Mouse (Mus musculus): ENCODE results near the gene Fam228a.
"Not testable (repeated sequence)": the region's sequence is repeated elsewhere in the genome, so short reads cannot be mapped to it uniquely, and the experiment has no call there.

The Fam228a gene

GRCm38 (mm10) chr12:4738031-4738576 is at the start of gene Fam228a:
Gene Fam228a (minus strand): TSS chr12:4738430.
- DNase-seq, result no peak

GRCm38 (mm10) chr12:4784466-4784865 is 46.2 kb upstream of the Fam228a start:
- no peak for DNase-seq

DNA sequence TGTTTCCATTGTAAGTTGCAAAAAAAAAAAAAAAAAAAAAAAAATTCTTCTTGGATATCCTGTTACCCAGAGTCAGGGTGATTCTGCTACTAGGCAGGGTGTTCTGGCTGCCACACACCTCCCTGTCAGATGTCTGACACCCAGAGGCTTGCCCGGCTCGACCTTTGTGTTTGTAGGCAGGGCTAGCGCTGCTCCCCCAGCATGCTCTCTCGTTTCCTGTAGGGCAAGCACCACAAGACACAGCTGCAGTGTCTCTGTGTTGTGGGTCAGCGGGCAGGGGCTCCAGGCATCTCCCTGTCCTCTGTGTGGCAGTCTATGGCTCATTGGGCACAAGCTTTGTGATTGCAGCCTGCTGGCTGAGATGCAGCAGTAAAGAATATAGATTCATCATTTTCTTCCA is 45.4 kb upstream of the Fam228a start:
- DNase-seq, result no peak

DNA sequence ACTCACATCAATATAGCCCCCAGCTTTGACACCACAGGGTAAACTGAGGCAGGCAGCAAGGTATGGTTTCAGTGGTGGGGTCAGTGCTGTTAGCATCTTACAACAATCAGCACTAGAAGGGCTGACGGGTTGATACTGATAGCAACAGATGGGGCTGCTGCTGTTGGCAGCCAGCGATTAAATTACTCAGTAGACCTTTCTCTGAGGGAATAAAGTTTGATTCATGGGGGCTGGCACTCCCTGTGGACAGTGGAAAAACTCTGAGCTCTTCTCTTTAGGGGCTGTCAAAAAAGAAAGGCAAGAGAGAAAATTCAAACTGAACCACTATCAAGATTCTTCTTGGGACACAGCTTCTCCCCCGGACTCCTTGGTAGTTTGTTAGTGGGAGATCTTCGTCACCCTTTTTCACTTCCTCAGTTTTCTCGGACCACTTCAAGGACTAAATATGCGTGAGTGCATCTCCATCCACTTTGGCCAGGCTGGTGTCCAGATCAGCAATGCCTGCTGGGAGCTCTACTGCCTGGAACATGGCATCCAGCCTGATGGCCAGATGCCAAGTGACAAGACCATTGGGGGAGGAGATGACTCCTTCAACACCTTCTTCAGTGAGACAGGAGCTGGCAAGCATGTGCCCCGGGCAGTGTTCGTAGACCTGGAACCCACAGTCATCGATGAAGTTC is 43.6 kb upstream of the Fam228a start:
- not testable (repeated sequence) for DNase-seq

DNA sequence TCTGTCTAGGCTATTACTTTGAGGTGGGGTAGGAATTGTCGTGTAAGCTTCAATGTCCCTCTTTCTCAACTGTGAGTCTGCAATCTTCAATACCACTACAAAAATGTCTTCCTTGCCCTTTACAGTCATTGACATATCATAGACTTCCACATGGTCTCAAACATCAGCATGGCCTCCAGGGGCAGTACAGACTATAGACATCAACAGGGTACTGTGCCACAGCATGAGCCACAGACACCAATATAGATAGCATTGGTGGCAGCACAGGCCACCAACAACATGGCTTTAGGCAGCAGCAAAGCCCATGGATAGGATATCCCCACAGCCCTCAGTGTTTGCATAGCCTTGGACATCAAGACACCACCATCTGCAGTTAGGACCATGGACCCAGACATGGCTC is 43.0 kb upstream of the Fam228a start:
- DNase-seq, result no peak

GRCm38 (mm10) chr12:4780245-4780644 is 42.0 kb upstream of the Fam228a start:
- DNase-seq, result no peak

- DNase-seq, result no peak
These were observed 39.5 kb upstream of the Fam228a start for GRCm38 (mm10) chr12:4777734-4778133.

DNA sequence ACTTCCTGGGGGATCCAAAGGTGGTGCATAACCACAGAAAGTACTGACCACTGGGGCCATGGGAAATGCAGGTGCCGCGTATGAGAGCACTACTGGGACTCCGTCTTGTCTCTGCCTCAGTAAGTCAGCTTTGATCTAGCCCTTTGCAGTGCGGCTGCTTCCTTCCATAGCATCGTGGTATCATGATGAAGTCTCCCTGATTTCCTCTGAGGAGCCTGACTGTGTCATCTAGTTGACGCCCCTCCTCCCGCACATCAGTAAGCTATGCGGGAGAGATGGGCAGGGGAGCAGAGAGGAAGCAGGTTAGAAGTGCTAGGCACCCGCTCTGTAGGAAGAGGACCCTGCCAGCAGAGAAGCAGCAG is 37.3 kb upstream of the Fam228a start:
- no peak for DNase-seq

GRCm38 (mm10) chr12:4774895-4775587 is 36.8 kb upstream of the Fam228a start:
- no peak for DNase-seq

DNA sequence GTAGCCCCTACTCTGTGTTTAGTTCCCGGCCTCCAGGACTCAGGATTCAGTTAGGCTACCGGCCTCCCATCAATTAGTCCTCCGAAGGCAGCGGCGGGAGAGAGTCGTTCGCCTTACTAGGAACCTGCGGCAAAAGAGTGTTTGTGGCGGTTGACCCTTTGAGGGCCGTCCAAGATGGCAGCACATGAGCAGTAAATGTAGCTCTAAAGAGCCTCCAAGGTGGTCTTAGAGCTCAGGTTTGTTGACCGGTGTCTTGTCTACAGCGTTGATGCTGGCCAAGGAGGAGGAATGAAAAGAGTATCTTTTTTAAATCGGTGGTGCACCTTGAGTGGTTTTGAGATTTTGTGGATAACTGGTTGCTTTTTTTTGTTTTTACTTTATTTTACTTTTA is 31.1 kb upstream of the Fam228a start:
- no peak for DNase-seq

- peak; percentile 97 for DNase-seq
These were observed 30.5 kb upstream of the Fam228a start, which contains the start of the genes Pfn4 and Fam228b for GRCm38 (mm10) chr12:4768492-4769332. Gene Pfn4 (plus strand): TSS chr12:4769022. Gene Fam228b (minus strand): TSS chr12:4769267.

DNA sequence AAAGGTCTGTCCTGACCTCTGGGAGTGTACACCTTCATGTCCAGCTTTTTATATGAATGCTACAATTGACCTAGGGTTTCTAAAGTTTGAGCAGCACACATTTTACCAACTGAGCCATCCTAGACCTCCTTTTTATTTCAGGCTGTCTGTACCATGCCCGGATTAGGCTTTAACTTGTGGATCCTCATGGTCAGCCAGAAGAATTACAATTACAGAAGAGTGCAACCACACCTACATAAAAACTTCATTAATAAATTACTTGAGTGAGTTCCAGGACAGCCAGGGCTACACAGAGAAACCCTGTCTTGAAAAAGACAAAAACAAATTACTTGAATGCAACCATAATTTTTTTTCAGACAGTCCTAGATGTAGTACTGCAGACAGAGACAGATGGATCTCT is 18.8 kb upstream of the Fam228a start:
- no peak for DNase-seq

- DNase-seq, result not testable (repeated sequence)
These were observed 16.2 kb upstream of the Fam228a start for GRCm38 (mm10) chr12:4754451-4754850.

DNA sequence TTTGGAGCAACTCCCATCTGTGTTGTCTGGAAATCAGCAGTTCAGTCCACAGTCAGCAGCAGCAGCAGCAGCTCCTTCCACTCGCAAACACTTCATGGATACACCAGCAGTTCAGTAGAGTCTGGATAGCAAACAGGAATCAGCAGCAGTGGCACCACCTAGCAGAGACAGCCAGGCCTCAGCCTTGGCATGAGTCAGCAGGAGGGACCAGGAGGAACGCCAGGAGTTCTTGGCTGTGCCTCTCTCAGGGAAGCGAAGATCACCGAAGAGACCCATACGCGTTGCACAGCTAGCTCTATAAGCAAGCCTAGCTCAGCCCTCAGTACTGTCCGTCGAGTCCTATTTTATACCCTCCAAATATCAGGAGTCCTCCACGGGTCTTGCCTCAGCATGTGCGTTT is 6.3 kb upstream of the Fam228a start:
- no peak for DNase-seq

DNA sequence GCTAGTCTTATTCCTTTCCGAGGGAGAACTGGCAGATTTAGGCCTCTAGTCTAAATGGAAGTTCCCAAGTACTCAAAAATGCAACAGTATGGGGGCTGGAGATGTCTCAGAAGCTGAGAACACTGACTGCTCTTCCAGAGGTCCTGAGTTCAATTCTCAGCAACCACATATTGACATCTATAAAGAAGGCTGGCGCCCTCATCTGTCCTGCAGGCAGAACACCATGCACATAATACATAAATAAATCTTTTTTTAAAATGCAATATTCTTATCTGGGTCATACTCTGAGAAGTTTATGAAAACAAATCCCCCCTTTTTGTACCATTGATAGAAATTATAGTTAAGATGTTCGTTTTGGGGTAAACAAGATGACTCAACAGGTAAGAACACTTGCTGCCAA is 4.0 kb upstream of the Fam228a start:
- DNase-seq, result no peak

DNA sequence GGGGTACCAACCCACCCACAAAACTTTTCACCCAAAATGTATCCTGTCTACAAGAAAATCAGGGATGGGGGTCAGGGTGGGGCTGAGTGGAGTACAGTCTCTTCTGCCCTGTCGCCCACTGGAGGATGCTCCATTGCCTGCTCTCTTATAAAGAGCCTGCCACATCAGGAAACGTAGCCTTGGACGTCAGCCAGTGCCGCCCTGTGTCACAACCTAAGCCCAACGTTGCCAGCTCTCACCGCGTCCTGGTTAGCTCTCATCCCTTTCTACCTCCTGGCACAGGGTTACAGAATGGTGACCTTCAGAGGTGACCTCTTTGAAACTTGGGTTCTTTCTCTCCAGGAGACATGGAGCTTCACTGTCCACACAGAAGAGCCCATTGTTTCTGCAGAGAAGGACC is 2.6 kb upstream of the Fam228a start:
- no peak for DNase-seq

DNA sequence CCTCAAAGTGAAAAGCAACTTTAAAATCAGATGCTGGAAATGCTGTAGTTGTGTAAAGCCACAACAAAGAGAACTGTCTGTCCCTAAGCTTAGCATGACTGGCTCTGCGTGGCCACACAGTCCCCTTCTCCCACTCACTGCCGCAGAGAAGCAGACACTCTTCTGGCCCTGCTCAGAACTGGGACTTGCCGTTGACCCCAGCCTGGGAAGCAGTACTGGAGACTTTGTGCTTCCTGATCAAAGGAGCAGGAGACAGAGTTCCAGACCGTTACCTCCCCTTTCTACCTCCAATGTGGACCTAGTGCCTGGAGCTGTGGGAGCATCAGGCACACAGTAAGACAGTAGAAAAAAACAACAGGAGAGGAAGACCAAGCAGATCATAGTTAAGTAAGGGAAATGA is 5.9 kb downstream of the Fam228a start:
- DNase-seq, result no peak

DNA sequence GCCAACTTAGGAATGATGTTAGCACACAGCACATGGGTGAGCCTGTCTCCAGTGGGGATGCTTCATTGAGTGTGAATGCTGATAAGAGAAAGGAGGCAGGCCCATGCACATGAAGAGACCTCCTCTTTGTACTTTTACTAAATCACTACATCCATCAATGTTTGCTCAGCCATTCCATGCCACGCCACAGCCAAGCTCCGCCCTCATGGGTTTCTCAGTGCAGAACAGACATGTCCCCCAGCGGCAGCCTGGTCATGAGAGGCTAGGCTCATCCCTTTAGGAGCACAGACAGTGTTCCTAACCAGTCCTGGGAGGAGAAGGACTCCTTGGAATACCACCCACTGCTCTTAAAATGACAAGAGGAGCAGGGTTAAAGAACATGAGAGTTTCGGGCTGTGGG is 6.6 kb downstream of the Fam228a start:
- DNase-seq, result no peak

DNA sequence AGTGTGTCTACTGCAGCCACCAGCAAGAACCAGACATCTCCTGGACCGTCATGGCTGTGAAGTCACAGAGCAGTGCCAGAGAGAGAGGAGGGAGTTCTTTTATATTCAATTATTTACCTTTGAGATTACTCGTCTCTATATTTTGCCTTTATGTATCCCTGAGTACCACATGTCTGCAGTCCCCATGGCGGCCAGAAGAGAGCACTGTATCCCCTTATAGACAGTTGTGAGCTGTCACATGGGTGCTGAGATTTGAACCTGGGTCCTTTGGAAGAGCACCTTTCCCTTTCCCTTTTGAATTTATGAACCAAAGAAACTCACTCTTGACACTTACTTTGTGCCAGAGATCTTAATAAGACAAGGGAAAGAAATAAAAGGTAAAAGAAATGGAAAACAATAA is 9.1 kb downstream of the Fam228a start:
- DNase-seq, result no peak

- DNase-seq, result no peak
These were observed 18.2 kb downstream of the Fam228a start for GRCm38 (mm10) chr12:4719762-4720754.

DNA sequence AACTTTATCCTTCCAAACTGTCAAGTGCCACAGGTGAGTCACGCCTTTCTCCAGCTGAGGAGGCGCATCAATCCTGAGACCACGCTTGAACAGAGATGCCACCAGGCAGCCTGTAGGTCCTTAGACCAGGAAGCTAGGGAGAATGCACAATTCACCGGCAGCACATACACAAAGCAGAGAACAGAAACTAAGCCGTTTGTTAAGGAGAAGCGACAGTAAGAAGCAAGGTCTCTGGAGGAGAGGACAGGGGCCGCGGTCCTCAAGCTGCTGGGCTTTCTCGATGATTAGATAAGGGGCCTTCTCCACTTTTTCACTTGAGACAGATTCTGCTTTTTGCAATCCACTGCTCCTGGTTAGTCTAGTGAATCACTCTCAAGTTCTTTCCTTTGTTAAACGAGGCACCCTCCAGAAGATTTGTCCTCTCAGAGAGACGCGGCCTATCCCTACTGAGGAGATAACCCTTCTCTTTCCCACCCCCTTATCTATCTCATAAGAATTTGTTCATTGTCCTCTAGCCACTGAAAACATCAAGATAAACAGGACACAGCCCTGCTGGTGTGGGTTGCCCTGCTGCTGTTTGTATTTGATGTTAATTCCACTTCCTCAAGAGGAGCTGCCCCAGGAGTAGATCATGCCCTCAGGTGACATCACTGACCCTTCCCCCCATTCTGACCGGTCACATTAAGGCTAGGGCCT is 19.0 kb downstream of the Fam228a start:
- no peak for DNase-seq

DNA sequence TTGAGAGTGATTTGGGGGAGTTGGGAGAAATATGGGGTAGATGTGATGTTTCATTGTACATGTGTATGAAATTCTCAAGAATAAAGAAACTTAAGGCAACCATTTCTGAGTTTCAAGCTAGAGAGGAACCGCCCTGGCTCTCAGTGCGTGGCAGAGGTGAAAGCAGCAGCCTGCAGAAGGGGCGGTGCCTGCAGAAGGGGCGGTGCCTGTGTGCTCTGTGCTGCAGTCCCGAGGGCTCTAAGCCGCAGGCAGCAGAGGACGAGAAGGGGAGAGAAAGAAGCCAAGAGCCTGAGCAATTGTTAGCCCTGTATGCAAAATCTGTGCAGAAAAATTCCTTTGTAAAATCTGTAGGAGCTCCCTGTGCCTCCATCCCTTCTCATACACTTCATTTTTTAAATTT is 20.8 kb downstream of the Fam228a start:
- DNase-seq, result peak; percentile 52

All from lung, postnatal 36 days (tissue).